Mouse (Mus musculus) mesoderm, embryonic 11.5 days (tissue): Measurements from ENCODE around the gene Camta2.

Source experiments
- DNase-seq: peaks from one replicate; pipeline ENCODE4 v3.0.0-alpha.2; 2012; ENCODE audit warnings: low read depth, low spot score

Gene Camta2

DNA sequence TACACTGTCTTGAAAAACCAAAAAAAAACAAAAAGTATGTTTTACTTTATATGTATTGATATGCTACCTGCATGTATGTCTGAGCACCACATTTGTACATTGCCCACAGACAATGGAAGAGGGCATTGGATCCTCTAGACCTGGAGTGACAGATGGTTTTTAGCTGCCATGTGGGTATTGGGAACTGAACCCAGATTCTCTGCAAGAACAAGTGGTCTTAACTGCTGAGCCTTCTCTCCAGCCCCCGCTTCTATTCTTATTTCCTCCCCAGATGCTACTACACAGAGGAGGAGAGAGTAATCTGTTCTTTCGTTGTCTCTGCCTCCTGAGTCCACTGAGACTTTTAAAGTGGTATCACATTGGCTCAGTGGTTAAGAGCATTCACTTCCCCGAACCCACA lies 5.6 kb upstream of the Camta2 start:
- DNase-seq, result no peak

DNA sequence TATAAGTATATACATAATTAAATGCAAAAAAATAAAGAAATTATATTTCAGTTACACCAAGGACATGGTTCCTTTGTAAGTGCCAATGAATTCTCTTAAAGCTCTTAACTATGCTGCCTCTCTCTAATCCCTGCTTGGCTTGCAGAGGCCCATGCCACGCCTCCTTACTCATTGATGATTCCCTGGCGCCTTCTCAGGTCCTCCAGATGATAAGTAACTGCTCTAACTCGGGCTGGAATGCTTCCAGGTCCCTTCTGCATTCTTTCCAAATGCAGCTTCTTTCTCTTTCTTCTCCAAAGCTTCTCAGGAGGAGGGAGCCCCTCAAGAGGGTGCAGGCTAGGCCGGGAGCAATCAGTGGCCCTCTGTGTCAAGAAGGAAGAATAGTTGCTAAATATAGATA lies 1.7 kb upstream of the Camta2 start:
- no peak for DNase-seq

DNA sequence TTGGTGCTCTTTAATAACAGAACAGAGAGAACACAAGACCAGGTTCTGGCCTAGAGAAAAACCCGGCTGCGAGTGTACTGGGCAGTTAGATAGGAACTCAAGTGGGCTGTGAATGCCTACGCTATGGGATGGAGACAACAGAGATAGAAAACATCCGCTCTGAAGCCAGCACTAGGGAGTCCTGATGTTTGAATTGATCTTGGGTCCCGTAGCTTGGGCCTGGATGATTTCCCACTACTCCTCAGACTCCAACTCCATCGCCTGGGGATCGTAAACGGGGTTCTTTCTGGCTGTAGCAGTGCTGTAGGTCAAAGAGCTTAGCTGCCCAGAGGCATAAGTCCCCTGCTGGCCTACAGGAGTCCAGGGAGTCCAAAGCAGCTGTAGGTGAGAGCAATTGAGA lies 467 bp upstream of the Camta2 start:
- no peak for DNase-seq

DNA sequence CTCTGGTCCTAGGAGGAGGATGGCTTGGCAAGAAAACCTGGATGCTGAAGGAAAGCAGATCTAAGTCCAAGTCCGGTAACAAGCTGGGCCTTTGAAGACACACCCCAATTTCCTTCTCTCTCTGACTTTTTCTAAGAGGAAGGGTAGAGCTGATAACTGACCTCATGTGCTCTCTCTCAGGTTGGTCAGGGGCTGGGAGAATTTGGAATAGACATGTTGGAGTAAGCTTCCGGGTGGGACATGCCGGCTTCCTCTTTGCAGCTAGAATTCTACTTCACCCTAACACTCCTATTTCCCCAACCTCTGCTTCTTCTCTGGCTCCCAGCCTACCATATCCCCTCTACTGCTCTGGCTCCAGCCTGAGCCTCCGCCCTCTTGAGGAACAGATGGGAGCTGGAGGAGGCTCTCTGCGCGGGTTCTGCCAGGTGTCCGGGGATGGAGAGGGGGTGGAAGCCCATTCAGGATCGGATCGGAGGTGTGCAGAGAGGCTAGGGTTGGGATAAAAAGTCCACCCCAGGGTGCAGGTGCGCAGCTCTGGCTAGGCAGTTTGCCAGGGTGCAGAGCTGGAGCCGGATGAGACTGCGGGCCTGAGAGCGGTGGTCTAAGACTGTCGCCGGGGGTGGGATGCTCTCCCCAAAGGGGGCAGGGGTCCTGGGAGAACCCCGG lies 871 bp downstream of the Camta2 start:
- peak; percentile 41 for DNase-seq

DNA sequence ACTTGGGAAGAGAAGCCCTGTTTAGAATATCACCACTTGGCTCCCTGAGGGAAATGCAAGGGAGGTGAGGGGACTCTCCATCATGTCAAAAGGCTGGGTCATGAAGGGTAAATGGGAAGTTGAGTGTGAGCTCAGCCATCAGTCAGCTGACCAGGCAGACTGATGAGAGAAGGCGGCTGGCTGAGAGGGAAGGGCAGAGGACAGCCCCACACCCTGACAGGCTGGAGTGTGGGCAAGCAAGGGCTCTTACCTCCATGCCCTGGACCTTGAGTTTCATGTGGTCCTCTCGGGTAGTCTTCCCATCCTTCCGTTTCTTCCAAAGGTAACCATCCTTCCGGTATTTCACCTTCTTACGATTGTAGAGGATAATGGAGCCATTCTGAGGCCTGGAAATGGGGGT lies 4.3 kb downstream of the Camta2 start:
- no peak for DNase-seq

DNA sequence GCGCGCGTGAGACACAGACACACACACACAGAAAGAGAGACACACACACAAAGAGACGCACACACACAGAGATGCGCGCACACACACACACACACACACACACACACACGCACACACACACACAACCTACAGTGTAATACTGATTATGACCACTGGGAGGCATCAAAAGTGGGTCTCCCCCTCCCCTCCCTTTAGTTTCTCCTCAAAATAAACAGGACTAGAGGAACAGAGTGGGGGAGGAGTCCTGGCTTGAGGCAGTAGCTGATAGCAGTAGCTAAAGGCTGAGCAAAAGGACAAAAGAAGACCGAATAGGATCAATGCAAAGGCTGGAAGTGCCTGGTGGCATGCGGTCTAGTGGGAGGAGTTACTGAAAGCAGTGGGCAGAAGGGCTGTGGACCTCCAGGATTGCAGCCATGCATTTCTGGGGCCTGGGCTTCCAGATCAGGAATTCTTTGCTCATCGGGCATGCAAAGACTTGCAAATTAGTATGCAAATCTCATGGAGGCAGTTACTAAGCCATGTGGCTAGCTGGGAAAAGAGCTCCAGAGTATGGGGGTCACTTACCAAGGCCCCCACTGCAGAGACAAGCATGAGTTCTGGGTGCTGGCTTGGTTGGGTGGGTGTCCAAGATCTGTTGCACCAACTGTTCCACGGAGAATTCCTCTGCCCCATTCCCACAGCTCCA lies 5.9 kb downstream of the Camta2 start:
- peak; percentile 82 for DNase-seq

DNA sequence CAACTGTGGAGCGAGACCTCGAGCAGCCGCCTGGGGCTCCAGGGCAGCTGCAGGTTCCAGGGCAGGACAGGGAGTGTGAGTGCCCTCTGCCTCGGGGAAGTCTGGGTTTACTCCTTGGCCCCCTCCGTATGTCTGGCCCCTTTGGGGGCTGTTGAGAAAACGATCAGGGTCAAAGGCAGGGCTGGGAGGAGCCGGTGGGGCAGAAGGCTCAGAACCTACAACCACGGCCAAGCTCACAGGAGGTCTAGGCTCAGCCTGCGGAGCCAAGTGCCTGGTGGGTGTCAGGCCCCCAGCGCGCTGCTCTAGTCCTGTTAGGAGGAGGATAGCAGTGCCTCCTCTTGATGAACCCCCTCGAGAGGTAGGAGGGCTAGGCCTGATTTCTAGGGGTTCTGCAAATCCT lies 6.7 kb downstream of the Camta2 start:
- no peak for DNase-seq

DNA sequence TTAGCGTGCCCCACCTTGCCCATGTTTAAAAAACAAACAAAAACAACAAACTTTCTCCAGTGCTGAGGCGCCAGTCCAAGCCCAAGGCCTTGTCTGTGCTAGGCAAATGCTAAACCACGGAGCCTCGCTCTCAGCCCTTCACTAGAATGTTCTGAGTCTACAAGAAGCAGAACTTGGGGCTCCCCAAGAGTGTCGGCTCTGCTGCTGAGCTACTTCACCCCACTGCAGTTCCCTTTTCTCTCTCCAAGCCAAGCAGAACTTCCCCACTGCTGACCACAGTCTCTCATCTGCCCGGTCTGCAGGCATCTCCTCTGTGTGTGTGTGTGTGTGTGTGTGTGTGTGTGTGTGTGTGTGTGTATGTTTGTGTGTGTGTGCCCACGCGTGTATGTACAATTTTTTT lies 8.0 kb downstream of the Camta2 start:
- no peak for DNase-seq

DNA sequence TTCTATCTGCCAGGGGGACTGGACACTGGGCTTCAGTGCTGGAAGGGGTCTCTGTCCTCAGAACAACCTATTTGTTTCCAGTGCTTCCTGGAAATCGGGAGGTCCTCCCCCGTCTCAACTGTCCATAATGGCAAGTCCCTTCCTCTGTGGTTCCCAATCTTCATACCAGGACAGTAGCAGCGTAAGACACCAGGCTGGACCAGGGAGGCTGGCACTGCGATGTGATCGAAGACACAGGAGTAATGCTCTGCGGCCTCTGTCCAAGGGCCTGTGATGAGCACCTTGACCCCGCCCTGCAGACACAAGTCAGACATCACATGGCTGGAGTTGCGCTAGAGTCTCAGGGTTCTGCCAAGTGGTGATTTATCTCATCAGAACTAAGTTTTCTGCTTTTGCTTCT lies 8.5 kb downstream of the Camta2 start:
- no peak for DNase-seq

DNA sequence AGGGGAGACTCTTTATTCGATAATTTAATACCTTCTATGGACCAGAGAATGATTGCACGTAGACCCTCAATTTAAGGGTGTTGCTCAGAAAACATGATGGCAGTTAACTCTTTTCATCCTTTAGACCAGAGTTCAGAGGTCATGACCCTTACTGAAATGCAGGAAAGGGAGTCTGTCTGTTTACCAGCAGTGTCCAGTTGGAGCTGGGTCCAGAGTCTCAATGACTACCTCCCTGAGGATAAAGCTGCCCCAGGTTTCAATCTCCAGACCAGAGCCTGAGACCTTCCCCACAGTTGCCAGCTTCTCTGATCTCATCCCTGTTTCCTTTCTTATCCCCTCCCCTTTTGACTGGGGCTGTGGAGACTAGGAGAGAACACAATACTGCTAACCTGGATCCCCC lies 9.3 kb downstream of the Camta2 start:
- DNase-seq, result no peak

DNA sequence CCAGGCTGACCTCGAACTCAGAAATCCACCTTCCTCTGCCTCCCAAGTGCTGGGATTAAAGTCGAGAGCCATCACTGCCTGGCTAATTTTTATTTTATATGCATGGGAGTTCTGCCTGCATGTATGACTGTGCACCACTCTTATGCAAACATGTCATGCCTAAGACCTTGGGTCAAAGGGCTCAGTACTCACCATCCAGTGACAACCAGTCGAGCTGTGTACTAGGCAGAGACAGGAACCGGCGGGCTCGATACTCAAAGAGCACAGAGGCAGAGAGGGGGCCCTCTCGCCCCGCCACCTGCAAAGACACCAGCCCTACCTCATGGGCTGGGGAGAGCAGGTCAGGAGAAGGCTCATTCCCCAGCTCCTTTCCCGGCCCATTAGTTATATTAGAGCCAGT lies 9.8 kb downstream of the Camta2 start:
- DNase-seq, result no peak

DNA sequence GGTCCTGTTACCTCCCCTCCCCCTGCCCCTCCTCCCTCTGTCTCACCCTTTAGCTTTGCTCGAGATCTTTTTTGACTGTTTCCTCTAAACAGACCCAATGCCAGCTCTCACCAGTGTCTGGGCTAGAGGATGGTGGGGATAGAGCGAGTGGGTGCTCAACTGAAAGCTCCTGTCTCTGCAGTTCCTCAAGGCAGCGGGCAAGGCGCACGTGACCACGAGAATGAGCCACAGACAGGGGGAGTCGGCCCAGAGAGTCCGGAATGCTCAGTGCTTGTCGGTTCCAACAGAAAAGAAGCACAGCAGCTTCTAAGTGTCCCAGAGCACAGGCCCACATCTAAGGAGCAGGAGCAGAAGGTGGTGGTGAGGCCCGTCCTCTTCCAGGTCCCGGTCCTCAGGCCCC lies 13.4 kb downstream of the Camta2 start:
- no peak for DNase-seq

DNA sequence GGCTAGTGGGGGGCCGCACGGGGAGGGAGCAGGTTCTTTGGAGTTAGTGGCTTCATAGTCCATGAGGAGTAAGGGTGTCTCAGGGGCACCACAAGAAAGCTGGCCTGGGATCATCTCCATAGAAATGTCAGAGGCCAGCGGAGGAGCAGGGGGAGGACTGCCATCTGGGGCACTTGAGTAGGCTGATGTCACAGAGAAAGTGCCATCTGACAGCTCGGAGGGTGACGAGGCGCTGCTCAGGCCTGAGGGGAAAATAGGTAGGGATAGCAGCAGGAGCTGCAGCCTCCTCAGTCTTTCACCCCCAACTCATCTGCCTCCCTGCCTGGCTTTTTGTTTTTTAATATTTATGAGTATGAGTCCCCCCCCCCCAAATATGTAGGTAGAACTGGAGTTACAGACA lies 13.9 kb downstream of the Camta2 start:
- no peak for DNase-seq

DNA sequence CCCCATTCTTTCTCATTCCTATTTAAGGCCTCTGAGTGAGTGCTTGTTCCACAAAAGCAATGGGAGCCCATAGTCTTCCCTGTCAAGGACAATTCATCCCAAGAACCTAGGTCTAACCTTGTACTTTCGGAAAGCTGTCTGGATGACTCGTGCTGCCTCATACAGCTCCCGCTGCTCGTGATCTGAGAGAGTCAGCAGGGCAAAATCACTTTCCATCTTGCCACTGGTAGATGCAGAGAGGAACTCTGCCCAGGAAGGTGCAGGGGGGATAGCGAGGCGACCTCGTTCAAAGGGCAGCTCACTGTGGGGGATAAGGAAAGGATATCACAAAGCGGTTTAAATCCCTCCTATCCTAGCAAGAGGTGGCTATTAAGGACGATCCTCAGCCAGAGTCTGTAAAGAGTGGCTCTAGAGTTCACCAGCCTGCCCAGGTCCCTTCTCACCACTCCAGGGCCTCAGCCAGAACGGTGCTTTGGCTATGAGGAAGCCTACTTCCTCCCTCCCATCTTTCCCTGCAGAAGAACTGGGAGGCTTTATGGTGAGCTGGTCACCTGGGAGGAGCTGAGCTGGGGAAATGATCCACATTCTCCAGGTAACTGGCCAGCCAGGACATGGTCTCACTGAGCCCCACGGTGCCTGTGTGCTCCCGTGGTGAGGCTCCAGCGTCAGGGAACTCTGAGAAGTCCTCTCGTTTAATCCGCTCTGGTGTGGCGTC lies 16.4 kb downstream of the Camta2 start:
- DNase-seq, result no peak

DNA sequence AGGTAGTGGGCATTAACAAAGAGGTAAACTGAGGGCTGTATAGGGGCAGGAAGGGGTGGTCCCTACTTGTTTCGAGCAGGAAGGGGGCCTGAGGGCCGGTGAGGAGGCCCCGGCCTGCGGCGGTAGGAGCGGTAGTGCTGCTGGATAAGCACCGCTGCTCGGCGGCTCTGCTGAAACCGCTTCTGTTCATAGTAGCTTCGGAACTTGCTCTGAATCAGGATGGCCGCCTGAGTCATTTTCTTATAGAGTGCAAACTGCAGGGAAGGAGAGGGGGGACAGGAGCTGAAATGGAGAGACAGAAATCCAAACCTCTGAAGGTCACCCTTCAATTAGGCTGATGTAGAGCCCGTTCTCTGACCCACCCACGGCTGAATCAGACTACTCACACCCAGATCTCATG lies 17.4 kb downstream of the Camta2 start:
- no peak for DNase-seq

DNA sequence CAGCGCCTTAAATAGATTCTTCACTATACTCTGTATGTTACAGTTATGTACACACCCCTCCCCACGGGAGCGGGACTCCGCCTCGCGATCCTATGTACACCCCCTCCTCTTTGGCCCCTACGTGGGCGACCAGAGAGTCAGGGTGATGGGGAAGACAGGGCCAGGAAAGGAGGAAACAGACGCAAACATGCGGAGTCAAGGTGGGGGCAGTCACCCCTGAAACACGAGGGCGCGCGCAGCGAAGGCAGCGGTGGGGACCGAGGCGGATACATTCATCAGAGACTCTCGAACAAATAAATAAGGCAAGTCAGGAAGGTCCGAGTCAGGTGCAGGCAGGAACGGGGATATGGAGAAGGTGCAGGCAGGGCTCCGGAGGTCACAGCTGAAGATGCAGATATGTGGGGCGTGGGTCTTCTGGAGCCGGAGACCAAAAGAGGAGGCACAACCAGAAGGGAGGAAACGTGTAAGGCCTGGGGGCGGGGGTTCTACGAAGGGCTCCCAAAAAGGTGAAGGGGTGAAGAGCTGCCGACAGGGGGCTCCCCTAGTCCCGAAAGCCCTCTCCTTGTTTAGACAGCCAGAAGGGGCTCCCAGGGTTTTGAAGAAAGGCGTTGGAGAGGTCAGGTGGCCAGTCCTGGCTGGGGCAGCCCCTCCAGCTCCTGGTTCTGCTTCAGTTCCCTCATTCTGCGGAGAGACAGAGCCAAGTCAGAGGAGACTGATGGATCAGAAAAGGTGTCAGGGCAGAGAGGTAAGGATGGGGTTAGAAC lies 18.1 kb downstream of the Camta2 start:
- DNase-seq, result peak; percentile 83

DNA sequence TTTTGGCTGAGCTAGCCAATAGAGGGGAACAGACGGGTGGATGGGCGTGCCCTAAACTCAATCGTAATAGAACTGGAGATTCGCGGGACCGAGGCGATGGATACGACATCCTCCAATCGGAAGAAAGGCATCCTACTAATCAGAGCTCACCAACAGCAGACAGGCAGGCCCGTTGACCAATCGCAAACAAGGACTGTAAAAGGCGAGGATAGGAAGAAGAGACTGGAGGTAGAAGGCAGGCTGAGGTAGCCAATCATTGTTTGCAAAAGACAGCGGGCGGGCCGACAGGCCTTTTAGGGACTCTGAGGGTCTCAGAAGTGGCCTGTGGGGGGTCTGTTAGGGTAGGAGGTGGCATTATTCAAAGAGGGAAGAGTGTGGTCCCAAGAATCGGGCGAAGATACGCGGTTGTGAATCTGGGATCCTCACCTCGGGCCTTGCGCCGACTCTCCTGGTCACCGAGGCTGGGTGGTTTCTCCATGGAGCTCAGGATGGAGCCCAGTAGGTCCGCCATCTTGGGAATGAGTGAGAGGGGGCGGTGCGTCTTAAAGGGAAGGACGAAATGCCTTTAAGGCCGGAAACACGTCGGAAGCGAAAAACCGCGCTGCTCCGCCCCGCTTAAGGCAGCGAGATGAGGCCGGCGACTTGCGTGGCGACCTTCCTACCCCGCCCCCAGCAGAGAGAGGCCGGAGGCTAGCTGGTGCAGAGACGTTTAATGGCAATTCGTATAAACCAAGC lies 19.0 kb downstream of the Camta2 start, which contains the start of gene Spag7:
TSS of gene Spag7 (minus strand) at position 646 of the 735 bp plus-strand sequence.
- DNase-seq, result peak; percentile 99

DNA sequence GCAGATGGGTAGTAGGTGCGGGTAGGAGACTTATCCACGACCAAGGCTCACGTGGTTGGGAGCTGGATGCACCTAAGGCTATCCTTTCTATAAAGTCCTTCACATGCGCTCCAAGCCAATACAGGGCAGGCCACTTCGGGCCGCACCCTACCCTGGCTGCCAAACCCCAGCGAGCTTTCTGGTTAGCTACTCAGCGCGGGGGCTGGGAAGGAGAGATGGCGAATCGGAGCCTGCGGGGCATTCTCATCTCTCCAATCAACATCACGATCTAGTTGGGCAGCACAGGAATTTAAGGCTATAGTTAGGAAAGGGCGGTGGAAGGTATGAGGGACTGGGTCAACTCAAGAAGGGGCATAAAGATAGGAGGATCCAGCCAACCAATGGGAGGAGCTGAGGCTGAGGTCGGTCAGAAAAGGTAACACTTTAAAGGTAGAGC lies 19.6 kb downstream of the Camta2 start:
- DNase-seq, result no peak

DNA sequence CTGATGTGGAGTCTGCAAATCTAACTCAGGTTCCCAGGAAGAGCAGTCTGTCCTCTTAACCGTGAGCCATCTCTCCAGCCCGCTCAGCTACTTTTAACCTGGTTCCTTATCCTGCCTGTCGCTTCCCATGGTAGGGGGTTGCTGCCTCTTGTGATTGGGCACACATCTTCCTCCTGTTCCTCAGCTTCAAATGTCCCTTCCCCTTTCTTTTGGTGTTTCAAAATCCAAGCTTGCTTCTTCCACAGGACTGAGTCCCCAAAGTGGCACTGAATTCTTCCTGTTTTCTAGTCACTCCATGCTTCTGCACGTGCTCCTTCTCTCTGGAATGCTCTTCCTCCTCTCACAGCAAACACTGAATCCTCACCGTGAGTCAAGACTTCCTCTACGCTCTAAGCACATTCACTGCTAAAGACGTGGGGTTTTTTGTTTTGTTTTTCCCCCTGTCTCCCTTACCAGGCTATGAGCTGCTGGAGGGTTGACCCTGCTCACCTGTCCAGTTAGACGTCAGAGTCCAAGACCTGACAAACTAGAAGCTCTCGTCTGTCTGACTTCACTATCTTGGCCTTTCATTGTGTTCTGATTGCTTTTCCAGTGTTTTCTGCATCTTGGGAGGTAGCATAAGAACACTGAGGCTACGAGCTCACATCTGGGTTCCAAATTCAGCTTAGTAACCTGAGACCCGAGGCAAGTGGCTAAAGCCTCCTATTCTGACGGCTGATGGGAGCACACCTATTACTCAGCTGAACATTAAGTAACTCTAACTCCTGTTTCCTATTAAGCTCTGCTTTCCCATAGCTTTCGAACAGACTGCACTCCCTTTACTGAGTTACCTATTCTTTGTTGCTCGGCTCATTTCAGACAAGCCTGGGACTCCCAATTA lies 20.4 kb downstream of the Camta2 start:
- no peak for DNase-seq

DNA sequence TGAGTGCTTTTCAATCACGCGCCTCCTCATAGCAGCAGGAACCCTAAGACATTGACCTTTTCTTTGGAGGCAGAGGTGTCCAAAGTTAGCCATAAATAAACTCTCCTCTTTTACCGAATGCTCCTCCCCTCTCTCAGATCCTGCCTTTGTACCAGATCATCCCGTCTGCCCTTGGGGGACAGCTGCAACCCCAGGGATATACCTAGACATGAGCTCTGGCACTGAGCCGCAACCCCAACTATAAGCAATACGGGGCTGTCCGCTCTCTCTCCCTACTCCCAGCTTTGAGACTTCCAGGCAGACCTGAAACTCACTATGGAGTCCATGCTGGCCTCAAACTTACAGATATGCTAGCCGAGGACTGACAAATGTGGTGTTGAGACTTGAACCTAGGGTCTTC lies 21.2 kb downstream of the Camta2 start:
- DNase-seq, result no peak
